Mouse (Mus musculus): ENCODE measurements around the gene Dst.

DNA sequence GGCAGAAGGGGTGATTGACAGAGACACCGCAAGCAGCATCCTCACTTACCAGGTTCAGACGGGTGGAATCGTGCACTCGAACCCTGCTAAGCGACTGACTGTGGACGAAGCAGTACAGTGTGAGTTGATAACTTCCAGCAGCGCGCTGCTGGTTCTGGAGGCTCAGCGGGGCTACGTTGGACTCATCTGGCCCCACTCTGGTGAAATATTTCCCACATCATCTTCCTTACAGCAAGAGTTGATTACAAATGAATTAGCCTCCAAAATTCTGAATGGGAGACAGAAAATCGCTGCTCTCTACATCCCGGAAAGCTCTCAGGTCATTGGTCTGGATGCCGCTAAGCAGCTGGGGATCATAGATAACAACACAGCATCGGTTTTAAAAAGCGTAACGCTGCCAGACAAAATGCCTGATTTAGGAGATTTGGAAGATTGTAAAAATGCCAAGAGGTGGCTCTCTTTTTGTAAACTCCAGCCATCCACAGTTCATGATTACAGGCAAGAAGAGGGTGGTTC is 280.8 kb downstream of the Dst start:
- TF ChIP-seq POLR2A (IDR thresholded peaks at IDR 0.05; ENCODE audit: insufficient read length, low read depth): no peak
- TF ChIP-seq E2F4 (IDR thresholded peaks at IDR 0.05; ENCODE audit: insufficient read depth): no peak
- no peak for TF ChIP-seq MAX (IDR thresholded peaks at IDR 0.05; ENCODE audit: low read depth)
- no peak for TF ChIP-seq MYOG (IDR thresholded peaks at IDR 0.05; ENCODE audit: control insufficient read depth in 1 of 3, insufficient read depth in 1 of 3, insufficient read length in 2 of 3, low read depth in 2 of 3)
- no peak for TF ChIP-seq SRF (IDR thresholded peaks at IDR 0.05; ENCODE audit: control insufficient read depth, insufficient read length, low read depth)
- no peak for TF ChIP-seq TCF3 (IDR thresholded peaks at IDR 0.05; ENCODE audit: insufficient read length, low read depth)
- no peak for TF ChIP-seq USF1 (IDR thresholded peaks at IDR 0.05; ENCODE audit: low read depth)
- no peak for TF ChIP-seq CEBPB (IDR thresholded peaks at IDR 0.05; ENCODE audit: insufficient read depth, poor library complexity, severe bottlenecking)
- TF ChIP-seq TCF12 (IDR thresholded peaks at IDR 0.05; ENCODE audit: insufficient read depth, poor library complexity, severe bottlenecking): no peak

All from myocyte (in vitro differentiated cells).